Mouse (Mus musculus): ENCODE data around the gene Tspan32.

GRCm38 (mm10) chr7:143016424-143017142 is 11.7 kb downstream of the Tspan32 start:
- TF ChIP-seq CTCF (IDR thresholded peaks at IDR 0.05; ENCODE audit: low read depth, low read length) (no peak), GATA1 (IDR thresholded peaks at IDR 0.05; ENCODE audit: borderline replicate concordance, low read length) (no peak), TAL1 (conservative IDR thresholded peaks at IDR 0.05; ENCODE audit: low read depth, low read length) (no peak)
